Mouse (Mus musculus) heart, adult 9 months (tissue): ENCODE results near the gene 3110082J24Rik.
A peak's percentile ranks its signal among the peaks of the same experiment; 100 is the strongest.

Experiments
- DNase-seq, 2 experiments: peaks; one replicate each; pipeline ENCODE4 v3.0.0; 2022; ENCODE audit warnings: low spot score in 2 of 2

The 3110082J24Rik gene

DNA sequence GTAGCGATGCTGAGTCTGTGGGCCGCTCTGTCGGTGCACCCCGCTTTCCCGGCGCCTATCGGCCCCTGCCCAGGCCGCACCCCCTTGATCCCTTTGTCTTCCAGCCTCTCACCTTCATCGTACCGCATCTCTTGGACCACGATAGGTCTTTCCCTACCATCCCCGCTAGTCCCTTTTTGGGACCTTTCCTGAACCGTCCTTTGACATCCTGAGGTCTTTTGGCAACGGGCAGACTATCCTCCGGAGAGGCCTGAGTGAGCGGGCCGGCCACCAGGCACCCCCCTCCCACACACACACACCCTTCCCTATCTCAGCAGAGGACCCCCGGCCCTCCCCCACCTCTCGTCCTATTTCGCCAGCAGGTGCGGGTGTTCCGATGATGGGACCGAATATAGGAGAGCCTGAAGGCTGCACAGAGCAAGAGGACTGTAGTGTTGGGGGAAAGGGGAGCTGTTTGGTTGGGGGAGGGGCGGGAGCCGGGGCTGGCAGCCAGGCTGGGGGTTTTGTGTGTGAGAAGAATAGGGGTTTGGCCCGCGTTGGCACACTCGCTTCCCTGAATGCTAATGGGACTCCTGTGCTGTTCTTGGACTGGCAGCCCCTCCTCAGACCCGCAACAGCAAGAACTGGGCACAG lies at the start of gene 3110082J24Rik:
Gene 3110082J24Rik (minus strand): TSS at position 419 of the 633 bp plus-strand sequence.
- no peak for DNase-seq

- no peak for DNase-seq
These were observed 49.5 kb upstream of the 3110082J24Rik start for GRCm38 (mm10) chr5:30155395-30155792.

DNA sequence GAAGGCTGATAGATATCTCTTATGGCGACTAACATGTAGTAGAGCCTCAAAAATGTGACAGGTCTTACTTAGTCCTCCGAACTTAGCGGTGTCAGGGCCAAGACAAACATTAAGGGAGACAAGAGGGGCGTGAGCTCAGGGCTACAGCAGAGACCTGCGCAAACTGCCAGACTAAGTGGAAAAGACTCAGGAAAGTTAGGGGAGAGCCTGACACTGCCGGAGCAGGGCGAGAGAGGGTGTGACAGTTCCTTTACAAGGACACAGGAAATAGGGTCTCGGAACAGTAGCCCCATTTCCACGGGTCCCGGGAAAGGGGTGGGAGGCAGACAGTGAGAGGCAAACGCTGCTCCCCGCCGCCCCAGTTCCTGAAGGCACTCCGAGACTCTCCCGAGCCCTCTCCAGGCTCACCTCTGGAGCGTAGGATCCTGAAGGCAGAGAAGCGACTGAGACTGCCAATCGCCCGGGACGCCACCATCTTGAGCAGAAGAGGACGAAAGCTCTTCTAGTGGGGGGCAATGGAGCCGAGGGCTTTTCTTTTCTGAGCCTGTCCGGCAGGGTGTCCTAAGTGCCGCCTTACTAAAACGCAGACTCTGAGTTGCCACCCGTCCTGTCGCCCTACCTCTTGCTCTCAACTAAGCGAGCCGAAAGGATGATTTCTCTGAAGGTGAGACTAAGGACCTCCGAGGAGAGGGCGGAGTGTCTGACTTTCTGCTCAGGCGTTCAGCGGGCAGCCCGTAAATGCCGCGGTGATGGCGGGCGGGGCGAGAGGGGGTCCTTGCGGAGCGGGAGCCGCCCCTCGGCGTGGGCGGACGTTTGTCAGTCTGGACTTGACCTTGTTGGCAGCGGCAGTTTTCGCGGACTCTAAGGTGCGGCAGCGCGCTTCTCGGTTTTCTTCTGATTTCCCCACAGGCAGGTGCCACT lies 48.8 kb upstream of the 3110082J24Rik start, which contains the start of the genes Hadha and Hadhb:
Gene Hadha (minus strand): TSS at position 689 of the 921 bp plus-strand sequence.
Gene Hadhb (plus strand): TSS at position 775 of the 921 bp plus-strand sequence.
- peak; percentile 90 to 96 for DNase-seq

DNA sequence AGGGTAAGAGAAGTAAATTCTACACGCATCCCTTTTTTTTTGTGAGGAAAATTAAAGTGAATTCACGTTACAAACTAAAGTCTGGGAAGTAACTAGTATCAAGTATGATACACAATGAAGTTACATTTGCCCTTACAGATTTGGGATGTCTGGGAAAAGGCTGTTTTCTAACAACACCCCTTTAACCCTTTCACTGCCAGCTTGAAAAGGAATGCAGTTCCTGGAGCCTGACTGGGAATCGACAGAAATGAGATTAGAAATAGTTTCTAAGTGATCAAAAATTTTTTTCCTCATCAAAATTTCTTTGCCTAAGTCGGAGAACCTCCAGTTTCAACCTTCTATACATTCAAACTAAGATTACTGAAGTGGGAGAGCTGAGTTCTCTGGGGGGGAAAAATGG lies 48.1 kb upstream of the 3110082J24Rik start:
- no peak for DNase-seq

DNA sequence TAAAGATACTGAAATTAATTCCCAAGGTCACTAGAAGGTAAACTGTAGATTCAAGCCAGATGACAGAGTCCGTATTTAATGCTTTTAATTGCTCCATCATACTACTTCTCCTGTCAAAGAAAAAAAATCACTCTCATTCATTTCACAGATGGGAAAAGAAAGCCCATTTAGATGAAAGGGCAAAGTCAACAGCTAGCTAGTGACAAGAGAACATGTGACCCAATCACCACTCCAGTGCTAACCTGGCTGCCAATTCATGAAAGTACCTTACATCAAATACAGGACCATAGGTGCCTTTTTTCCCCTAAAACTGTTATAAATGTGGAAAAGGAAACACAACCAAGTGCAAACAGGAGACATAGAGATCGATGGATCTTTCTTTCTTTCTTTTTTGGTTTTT lies 47.3 kb upstream of the 3110082J24Rik start:
- DNase-seq, result no peak

- DNase-seq, result no peak
These were observed 46.5 kb upstream of the 3110082J24Rik start for GRCm38 (mm10) chr5:30152413-30152812.

DNA sequence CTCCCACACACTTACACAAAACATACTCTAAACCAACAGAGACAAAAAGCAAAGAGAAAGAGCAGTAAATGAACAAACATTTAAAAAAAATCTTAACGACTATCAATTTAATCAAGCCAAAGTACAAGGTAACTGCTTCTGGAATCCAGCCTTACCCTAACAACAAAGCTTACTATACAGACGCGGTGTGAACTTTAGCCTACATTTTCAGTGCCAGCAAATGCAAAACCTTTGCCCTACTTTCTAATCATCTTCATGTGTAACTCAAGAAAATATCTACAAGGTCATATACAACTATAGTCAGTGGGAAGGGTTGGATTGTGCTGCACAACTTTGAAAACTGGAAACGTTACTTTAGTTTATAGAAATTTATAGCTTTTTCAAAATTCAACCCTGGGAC lies 46.1 kb upstream of the 3110082J24Rik start:
- DNase-seq, result peak in 1 of 2 experiments; percentile 62

DNA sequence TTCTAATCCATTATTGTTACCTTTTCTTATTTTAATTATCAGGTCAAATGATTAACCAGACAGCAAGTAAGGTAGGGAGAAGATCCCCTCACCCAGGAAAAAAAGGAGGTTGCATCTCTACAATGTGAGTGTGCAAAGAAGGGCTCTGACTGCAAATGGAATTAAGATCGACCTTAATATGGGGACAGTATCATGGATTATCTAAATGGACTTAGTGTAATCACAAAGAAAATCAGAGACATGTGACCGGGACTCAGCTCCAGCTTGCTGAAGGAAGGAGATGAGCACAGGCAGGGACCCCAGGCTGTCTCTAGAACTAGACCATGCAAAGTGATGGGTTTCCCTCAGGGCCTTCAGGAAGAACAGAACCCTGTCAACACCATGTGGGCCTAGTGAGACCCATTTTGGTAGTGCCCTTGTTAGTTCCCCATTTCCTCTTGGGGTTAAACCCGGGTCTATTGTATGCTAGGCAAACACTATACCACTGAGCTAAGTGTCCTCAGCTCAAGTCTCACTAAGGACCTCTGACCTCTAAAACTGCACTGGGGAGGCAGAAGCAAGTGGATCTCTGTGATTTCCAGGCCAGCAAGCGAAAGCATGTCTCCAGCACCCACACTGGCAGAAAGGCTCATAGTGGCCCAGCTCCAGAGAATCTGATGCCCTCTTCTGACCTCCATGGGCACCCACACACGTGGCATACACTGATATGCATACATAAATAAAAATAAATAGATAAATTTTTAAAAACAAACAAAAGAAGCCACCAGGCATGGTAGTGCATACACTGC lies 42.4 kb upstream of the 3110082J24Rik start:
- no peak for DNase-seq

- DNase-seq, result no peak
These were observed 40.6 kb upstream of the 3110082J24Rik start for GRCm38 (mm10) chr5:30146526-30146925.

DNA sequence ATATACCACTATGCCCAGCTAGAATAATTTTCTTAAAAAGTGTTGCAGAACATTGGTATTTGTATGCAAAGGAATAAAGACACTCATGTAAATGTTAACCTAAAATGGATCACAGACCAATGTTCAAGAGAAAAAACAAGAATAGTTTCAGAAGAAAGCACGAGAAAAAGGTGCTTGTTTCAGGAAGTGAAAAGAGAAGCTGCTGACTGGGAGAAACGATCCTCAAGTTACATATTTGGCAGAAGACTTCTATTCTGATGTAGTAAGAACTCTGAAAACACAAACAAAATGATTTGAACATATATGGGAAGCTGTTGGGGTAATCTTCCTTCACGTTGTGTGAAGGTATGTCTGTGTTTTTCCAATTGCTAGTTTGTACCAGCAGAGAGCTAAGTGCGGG lies 32.3 kb upstream of the 3110082J24Rik start:
- no peak for DNase-seq

GRCm38 (mm10) chr5:30137271-30137670 lies 31.4 kb upstream of the 3110082J24Rik start:
- DNase-seq, result no peak

- no peak for DNase-seq
These were observed 29.9 kb upstream of the 3110082J24Rik start for GRCm38 (mm10) chr5:30135711-30136231.

DNA sequence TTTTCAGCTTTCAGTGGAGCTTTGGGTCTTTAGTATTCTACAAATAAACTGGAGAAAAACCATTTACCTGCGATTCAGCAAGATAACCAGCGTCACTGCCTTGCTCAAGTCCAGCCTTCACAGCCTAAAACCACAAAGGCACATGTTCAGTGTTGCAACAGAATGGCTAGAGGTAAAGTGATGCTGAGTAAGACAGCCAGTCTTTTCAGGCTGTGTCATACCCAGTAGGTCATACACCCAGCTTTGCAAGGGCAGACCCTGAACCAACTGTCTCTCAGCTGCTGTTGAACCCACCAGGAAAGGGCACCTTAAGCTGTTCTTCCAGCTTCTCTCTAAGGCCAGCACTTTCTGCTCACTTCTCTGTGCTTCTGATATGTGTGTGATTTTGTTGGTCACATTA lies 26.3 kb upstream of the 3110082J24Rik start:
- no peak for DNase-seq

DNA sequence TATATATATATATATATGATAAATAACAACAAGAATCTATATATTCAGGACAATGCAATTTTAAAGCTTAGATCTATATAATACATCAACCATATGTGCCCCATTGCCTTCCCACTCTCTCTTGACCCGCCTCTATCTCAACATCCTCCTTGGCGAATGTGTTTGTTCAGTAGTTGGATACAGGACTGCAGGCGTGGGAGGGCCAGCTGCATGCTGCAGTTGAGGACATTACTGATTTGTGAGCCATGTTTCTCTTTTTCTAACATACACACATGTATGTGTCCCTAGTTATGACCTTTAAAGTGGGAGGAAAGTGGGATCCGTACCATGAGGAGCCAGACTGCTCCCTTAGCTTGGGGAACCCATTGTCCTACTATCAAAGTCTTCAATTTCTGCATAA lies 25.4 kb upstream of the 3110082J24Rik start:
- no peak for DNase-seq

DNA sequence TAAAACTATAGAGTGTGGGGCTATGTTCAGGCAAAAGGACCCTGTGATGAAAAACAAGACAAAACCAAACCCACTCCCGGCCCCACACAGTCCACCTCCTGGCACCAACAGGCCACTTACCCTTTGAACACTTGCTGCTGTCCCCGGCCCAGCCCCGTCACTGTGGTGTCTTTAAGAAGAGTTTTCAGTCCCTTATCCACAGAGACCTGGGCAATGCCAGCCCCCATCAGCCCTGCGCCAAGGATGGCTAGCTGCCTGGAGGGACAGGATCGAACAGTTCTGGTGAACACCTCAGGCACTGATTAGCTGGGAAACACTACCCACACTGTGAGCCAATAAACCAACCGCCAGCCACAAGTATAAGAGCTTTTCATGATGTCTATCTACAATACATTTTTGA lies 22.8 kb upstream of the 3110082J24Rik start:
- no peak for DNase-seq

DNA sequence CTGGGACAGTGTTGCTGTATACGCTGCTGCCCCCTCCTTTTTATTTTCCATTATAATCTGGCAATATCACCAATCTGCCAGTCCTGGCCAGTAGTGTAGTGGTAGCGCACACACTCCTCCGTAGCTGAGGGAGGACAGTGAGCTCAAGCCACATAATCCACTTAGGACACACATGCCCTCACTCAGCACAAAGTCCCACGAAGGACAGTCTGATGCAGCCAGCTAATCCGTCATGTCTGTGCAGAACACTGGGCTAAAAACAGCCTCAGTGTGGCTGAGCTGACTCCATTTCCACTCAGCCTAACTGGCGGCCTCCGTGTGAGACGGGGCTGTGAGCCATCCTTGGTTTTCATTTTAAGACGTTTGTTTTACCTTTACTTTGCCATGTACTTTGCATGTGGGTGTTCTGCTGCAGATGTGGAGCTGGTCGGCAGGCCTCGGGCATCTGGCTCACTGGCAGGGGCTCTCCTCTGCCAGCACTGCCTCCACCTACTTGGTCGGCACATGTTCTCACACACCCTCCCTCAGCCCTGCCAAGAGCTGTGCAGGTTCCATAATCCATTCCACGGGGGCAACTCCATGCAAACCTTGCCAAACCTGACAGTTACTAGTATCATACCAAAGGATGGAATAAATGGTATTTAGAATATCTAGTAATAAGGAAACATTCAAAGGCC lies 22.2 kb upstream of the 3110082J24Rik start:
- DNase-seq, result no peak

GRCm38 (mm10) chr5:30126756-30127155 lies 20.9 kb upstream of the 3110082J24Rik start:
- no peak for DNase-seq

GRCm38 (mm10) chr5:30125587-30125986 lies 19.7 kb upstream of the 3110082J24Rik start:
- DNase-seq, result no peak

DNA sequence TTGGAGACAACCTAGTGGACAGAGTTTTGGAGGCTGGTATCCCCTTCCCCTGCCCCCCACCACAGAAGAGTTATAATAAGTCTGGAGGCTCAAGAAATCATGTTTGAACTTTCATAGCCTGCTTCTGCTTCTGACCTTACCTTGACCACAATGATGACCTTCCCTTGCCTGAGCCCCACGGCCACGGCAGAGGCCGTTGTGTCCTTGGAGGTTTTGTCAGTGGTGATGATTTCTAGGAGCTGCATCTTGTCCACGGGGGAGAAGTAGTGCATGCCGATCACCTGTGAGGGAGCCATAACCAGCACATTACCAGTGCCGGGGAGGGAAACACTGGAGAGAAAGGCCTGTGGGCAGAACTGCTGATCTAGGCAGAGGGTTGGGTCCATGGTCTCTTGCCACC lies 16.6 kb upstream of the 3110082J24Rik start:
- DNase-seq, result no peak

GRCm38 (mm10) chr5:30120106-30120505 lies 14.2 kb upstream of the 3110082J24Rik start:
- no peak for DNase-seq

DNA sequence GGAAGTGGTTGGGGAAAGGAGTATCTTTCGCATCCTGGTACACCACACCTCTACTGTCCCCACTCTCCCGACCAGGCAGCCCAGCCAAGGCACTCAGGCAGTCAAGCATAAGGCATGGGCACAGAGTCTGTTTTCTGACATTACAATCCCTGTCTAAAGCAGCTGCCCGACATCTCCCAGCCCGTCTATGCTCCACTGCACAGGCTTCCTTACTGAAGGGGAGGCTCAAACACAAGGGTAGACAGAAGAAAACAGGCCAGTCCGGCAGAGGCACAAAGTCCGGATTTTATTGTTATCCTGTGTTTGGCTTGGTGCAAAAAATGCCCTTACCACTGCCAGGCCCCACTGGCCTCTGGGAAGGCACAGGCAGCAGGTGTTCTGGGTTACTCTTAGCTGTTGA lies 13.3 kb upstream of the 3110082J24Rik start:
- DNase-seq, result no peak
